18 mouse cellular contexts compared by ENCODE assay signal in genomic region chr3:68675216-68675835, GRCm38 (mm10). TPM values are rescaled to one million over a fixed set of nuclear protein-coding genes. Genes with fewer than 3 reads are reported as not detected.
A peak's percentile ranks its signal among the peaks of the same experiment; 100 is the strongest.
DNase-seq lines count a peak whose midpoint lies in the region; ATAC-seq and TF ChIP-seq lines count a peak whose summit lies in the region.
"Had no signal": no experiment of that assay in that cellular context is flagged by ENCODE, and none has a peak within 500 bp of the region (broad histone marks: within the 10 kb centered on the region; RNA-seq: fewer than 3 reads in every experiment).

No protein-coding gene starts in this region.

- no peak overlapping the region for H3K4me2 ChIP-seq in lung, embryonic 14.5 days
- H3K4me2 ChIP-seq: heart, embryonic 13.5 days; neural tube, embryonic 15.5 days; stomach, embryonic 15.5 days had no signal

- WGBS in heart, embryonic 10.5 days, result 83% methylated on average over 12 of the region's 12 CpGs
- 77% methylated on average over 12 of the region's 12 CpGs for WGBS in lung, embryonic 14.5 days
- WGBS in thymus, adult 2 months, result 89% methylated on average over 12 of the region's 12 CpGs

- H3K27me3 ChIP-seq in heart, embryonic 10.5 days (ENCODE audit: insufficient read depth, poor library complexity, severe bottlenecking), result no peaks in the 10 kb centered on the region
- no peaks in the 10 kb centered on the region for H3K27me3 ChIP-seq in lung, embryonic 14.5 days (ENCODE audit: insufficient read depth, low read length)
- H3K27me3 ChIP-seq in thymus, adult 2 months (ENCODE audit: control insufficient read depth, insufficient read depth, low read length), result no peaks in the 10 kb centered on the region
- H3K27me3 ChIP-seq: heart, embryonic 13.5 days; megakaryocyte, embryonic 14.5 days; neural tube, embryonic 15.5 days; stomach, embryonic 15.5 days had no signal

- no peak for TF ChIP-seq CTCF in lung, embryonic 14.5 days (IDR thresholded peaks at IDR 0.05; ENCODE audit: low read depth)
- no peak for TF ChIP-seq CTCF in thymus, adult 2 months (IDR thresholded peaks at IDR 0.05; ENCODE audit: borderline replicate concordance, control insufficient read depth, extremely low read depth, insufficient read depth, low read length, poor library complexity)

- H3K9ac ChIP-seq in lung, embryonic 14.5 days, result no peak overlapping the region
- H3K9ac ChIP-seq: heart, embryonic 13.5 days; neural tube, embryonic 15.5 days; stomach, embryonic 15.5 days had no signal

- no peaks in the 10 kb centered on the region for H3K9me3 ChIP-seq in heart, embryonic 10.5 days
- no peaks in the 10 kb centered on the region for H3K9me3 ChIP-seq in lung, embryonic 14.5 days (ENCODE audit: low read depth, low read length)
- H3K9me3 ChIP-seq: forebrain, embryonic 10.5 days; megakaryocyte, embryonic 14.5 days; neural tube, embryonic 15.5 days; stomach, embryonic 15.5 days had no signal

- peak; percentile 42 for DNase-seq in heart, embryonic 10.5 days (ENCODE audit: low spot score)
- DNase-seq in heart, postnatal 10 days, result no peak
- no peak for DNase-seq in lung, embryonic 14.5 days
- no peak for DNase-seq in lung, adult 18-20 months
- DNase-seq in thymus, adult 2 months, result no peak
- DNase-seq in thymus, postnatal 25 days, result no peak
- peak; percentile 84 for DNase-seq in telencephalon, adult 2 months (ENCODE audit: low read depth, low spot score)
- DNase-seq: adrenal gland, postnatal 10 days; B cell, adult 2 months; cerebellum, adult 2 months; kidney, postnatal 10 days had no signal

- H3K27ac ChIP-seq in heart, embryonic 10.5 days, result no peak overlapping the region; the same call in 1 of the 2 replicates
- H3K27ac ChIP-seq in lung, embryonic 14.5 days (ENCODE audit: low read depth), result peak overlapping the region; percentile 49; the same call in 1 of the 2 replicates
- H3K27ac ChIP-seq in thymus, adult 2 months (ENCODE audit: control insufficient read depth, insufficient read depth, low read length), result peak overlapping the region; percentile 26
- H3K27ac ChIP-seq: forebrain, embryonic 10.5 days; heart, embryonic 13.5 days; neural tube, embryonic 15.5 days; stomach, embryonic 15.5 days had no signal

- peaks cover 18% of the 10 kb centered on the region for H3K4me1 ChIP-seq in heart, embryonic 10.5 days
- H3K4me1 ChIP-seq in lung, embryonic 14.5 days (ENCODE audit: insufficient read depth), result peaks cover 7% of the 10 kb centered on the region
- peaks cover 24% of the 10 kb centered on the region for H3K4me1 ChIP-seq in thymus, adult 2 months (replicated peaks; ENCODE audit: control insufficient read depth, insufficient read depth, low read length)
- H3K4me1 ChIP-seq: neural tube, embryonic 15.5 days had no signal

- no peak overlapping the region for H3K4me3 ChIP-seq in heart, embryonic 10.5 days
- no peak overlapping the region for H3K4me3 ChIP-seq in lung, embryonic 14.5 days (ENCODE audit: low read depth, low read length)
- H3K4me3 ChIP-seq in thymus, adult 2 months (ENCODE audit: control insufficient read depth, insufficient read depth, low read length), result no peak overlapping the region
- H3K4me3 ChIP-seq: forebrain, embryonic 10.5 days; heart, embryonic 13.5 days; megakaryocyte, embryonic 14.5 days; neural tube, embryonic 15.5 days; stomach, embryonic 15.5 days had no signal

- intact Hi-C loops in heart, postnatal 10 days (cut with DNase I), result no loop called here

- no peak for ATAC-seq in lung, embryonic 14.5 days (ENCODE audit: insufficient read depth)
- no peak for ATAC-seq in cerebellum, adult (ENCODE audit: insufficient number of reproducible peaks, low FRiP score, low TSS enrichment)

- no peak for TF ChIP-seq POLR2A in thymus, adult 2 months (IDR thresholded peaks at IDR 0.05; ENCODE audit: control insufficient read depth, extremely low read depth, insufficient read depth, low read length, poor library complexity)

- no peaks in the 10 kb centered on the region for H3K36me3 ChIP-seq in heart, embryonic 10.5 days
- H3K36me3 ChIP-seq in lung, embryonic 14.5 days (ENCODE audit: insufficient read depth), result no peaks in the 10 kb centered on the region
- H3K36me3 ChIP-seq in thymus, adult 2 months (ENCODE audit: control insufficient read depth, insufficient read depth, low read length), result no peaks in the 10 kb centered on the region
- H3K36me3 ChIP-seq: forebrain, embryonic 10.5 days; heart, embryonic 13.5 days; neural tube, embryonic 15.5 days; stomach, embryonic 15.5 days had no signal

RNA-seq across cellular contexts. Expression of gene Il12a, which starts 15.1 kb away (rescaled TPM):
- polyA plus RNA-seq in heart, embryonic 10.5 days (2016; fragmentation: Nextera tagmentation; extraction: Ambion mirVana), result 0.35 and 0.41 TPM in 2 replicates
- total RNA-seq in heart, postnatal 10 days (2021), result under 1 TPM in 1 of 2 experiments, not detected in 1; 0.20 TPM
- 0.30 TPM in 1 of 2 replicates, not detected in the other for polyA plus RNA-seq in lung, embryonic 14.5 days (2014; fragmentation: Nextera tagmentation; extraction: Ambion mirVana)
- 2.8 and 3.2 TPM in 2 replicates for polyA plus RNA-seq in thymus, adult 2 months (2012; rRNA removed)
- total RNA-seq: liver, adult 2 months had no signal
- polyA plus RNA-seq: heart, embryonic 13.5 days; liver, adult 2 months; neural tube, embryonic 15.5 days had no signal

Comparison
In these comparisons a context has a peak if more than half of its experiments do, and no peak if none do; other contexts are left out.
1. DNase-seq: peak in heart, embryonic 10.5 days (single experiment) and telencephalon, adult 2 months (single experiment); none in heart, postnatal 10 days (0 of 2), lung, embryonic 14.5 days (single experiment), lung, adult 18-20 months (0 of 2), thymus, adult 2 months (single experiment) and thymus, postnatal 25 days (single experiment).